Mouse (Mus musculus): ENCODE results near the gene Ipo4. TPM values are rescaled to one million over a fixed set of nuclear protein-coding genes. Genes with fewer than 3 reads are reported as not detected.

Ipo4 gene
- total RNA-seq (2023) = 65.4 TPM

DNA sequence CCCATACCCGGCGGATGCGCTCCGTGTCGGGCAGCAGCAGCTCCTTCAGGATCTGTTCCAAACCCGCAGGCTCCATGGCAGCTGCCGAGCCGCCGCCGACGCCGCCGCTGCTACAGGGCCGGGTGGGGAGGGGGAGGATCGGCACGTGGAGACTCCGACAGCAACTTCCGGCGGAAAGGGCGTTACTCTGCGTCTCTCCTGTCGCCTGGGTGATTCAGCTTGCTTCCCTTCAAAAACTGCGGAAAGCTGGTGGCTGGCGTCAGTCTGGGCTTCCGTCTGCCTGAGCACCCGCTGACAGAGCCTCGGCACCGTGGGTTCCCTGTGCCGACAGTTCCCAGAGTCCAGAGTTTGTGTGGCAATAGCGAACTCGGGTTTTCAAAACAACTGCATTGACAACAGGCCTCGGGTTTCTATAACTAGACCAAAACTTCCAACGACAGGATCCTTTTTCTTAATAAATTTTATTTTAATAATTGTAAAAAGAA, at the start of gene Ipo4:
Gene Ipo4 (minus strand): TSS at position 435 of the 485 bp plus-strand sequence.

DNA sequence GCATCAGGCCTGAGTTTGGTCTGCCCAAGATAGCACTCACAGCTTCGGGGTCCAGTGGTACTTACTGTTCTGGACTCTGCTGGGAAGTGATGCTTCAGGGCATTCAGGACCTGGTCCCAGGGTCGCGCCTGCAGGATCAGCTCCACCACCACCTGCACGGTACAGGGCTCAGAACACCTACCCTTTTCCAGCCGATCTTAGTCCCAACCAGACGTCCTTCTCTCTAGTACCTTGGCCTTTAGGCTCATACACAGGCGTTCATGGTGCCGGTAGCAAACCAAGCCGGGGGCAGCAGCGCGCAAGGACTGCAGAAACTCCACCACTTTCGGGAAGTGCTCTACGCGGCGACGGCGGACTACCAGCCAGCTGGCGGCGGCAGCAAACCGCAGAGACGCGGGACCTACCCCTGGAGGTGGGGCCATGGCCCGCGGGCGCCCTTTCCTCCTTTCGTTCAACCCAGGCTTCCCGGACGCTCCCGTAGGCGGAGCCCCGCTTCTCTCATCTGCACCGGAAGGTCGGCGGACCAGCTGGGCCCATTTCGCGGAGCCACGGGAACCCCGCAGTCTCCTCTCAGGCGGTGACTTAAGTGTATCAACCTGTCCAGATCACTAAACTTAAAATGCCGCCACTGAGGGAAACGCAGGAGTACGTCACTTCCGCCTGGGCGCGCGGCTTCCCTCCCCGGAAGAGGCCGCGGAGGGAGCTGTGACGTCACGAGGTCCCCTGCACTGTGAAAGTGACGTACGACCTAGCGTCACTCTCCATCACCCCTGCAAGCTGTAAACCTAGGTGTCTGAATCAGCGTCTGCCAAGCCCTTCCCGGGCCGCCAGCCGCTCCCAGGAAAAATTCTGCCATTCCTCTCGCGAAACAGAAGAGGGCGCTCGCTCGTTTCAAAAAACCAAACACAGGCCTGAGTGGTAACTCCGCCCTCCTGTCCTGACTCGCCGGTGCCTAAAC, 45.7 kb upstream of the Ipo4 start, which contains the start of gene Tinf2:
Gene Tinf2 (minus strand): TSS at position 661 of the 958 bp plus-strand sequence.

DNA sequence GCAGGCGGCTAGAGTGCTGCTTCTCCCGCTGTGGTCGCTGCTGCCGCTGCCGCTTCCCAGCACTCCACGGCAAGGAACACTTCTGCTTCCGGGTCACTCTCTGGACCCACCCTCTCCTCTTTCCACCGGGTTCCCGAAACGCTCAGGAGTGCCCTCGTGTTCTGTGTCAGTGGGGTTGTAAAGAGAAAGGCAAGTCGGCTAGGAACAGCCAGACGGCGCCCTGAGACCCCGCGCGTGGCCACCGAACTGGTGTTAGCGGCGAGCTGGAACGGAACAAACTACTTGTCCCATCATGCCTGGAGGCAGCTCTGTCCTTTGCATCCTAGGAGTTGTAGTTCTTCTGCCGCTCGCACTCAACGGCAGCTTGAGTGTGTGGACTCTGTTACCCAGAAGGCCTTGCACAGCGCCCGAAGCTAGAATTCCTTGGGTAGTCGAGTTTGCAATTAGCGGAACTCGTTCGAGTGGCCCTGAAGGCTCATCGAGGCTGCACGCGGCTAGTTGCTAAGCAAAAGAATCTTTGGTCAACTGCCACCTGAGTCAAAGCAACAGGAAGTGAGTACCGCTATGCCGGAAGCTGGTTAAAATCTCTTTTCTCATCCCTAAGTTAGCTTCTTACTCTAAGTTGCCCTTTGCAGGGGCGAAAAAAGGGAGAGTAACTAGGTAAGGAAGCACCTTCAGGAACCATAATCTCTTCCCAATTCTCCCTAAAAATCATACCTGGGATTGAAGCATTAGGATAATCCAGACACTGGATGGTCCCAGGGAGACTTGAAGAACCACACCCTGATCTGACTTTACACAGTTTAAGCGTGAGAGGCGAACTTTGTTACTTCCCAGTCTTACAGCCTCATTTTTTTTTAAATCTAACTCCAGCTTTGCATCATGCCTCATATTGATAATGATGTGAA, 36.3 kb upstream of the Ipo4 start, which contains the start of the genes Gmpr2 and Nedd8:
Gene Gmpr2 (plus strand): TSS at position 109 of the 908 bp plus-strand sequence.
Gene Nedd8 (minus strand): TSS at position 292 of the 908 bp plus-strand sequence.

DNA sequence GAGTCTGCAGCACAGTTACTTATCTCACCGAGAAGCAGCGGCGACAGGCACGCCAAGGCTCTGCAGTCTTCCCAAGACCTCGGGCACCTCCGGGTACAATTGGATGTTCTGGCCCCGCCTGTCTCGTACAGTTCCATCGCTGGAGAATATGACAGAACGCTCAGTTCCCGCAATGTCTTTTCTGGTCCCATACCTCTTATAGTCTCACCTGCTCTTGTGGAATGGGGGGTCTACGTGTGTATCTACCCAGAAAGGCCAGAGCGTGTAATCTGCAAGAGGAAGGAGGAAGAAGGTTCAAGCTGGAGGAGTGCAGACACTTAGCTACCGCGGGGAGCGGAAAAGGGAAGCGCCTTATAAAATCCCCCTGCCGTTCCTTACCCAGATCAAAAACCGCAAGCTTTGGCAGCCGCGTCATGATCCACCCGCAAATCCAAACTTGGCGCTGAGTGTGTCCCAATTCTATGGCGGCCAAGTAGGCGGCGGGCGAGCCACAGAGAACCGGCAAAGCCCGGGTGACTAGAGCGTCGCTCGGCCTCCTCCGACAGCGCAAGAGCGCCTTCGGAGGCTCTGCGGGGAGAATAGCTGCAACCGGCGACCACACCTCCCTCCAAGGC, 24.3 kb upstream of the Ipo4 start, which contains the start of gene Mdp1:
Gene Mdp1 (minus strand): TSS at position 549 of the 614 bp plus-strand sequence.

DNA sequence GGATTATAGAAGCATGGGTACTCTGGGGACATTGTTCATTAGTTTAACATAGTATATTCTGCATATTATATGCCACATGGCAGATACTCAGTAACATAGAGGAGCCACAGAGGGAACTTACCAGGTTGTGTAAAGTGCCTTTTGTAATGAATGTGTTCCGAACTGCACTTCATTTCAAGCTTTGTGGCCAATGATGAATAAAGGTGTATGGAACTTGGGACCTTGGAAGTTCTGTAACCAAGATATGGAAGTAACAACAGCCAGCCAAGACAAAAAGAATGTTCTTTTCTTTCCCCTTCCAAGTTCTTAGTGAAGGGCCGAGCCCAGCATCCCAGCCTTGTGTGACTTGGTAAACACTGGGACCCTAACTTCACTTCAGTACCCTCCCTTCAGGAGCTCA, 14.1 kb upstream of the Ipo4 start, which contains the start of gene Tssk4:
Gene Tssk4 (plus strand): TSS at position 301 of the 400 bp plus-strand sequence.

DNA sequence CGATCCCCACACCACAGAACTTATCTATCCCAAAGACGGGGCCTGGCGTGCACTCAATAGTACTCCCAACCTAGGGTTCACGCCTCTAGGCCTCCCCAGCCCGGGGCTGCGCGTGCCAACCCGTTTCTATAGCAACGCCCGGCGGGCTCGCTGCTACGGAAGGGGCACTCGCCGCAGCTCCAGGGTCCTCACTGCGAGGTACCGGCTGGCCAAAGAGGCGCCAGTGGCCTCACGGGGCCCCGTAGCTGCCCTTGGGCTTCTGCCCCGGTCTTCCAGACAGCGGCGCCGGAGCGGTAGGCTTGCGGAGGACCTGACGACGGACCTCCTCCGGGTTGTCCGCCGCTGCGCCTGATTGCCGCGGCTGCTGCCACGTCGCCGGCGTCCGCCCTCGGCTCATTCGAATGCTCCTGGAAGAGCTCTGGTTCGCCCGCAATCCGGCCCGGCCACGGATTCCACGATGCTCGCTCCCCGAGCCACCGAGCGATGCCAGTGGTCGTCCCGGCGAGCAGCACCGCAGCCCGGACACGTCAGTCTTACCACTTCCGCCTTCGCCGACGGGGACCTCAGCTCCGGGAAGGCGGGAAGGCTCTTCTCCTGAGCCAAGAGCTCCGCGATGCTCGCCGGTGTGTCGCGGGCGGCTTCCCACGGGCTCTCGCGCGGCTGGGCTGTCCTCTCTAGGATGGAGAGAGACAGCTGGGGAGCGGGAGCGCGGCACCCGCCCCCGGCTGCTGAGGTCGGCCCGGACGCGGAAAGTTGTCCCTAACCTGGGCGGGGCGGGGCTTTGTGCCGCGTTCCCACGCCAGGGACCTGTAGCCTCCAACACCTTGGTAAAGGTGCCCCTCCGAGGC, 7.5 kb upstream of the Ipo4 start, which contains the start of gene Tm9sf1:
Gene Tm9sf1 (minus strand): TSS at position 747 of the 848 bp plus-strand sequence.

DNA sequence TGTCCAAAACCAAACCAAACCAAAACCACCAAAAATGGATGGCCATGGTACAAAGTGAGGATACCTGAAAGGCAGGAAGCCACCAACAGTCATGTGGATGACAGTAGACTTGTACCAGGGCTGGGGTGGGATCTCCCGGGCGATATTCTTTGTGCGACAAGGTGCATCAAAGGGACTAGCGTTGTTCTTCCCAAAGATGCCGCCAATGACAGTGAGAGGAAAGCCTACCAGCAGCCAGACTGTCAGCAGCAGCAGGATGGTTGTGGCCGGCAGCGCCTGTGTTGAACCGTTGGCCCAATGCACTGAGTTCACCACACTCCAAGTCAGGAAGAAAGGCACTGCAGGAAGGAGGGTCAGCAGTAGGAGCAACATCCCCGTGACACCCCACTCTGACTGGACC, 2.0 kb upstream of the Ipo4 start, which contains the start of gene Gm49378:
Gene Gm49378 (minus strand): TSS at position 101 of the 400 bp plus-strand sequence.

DNA sequence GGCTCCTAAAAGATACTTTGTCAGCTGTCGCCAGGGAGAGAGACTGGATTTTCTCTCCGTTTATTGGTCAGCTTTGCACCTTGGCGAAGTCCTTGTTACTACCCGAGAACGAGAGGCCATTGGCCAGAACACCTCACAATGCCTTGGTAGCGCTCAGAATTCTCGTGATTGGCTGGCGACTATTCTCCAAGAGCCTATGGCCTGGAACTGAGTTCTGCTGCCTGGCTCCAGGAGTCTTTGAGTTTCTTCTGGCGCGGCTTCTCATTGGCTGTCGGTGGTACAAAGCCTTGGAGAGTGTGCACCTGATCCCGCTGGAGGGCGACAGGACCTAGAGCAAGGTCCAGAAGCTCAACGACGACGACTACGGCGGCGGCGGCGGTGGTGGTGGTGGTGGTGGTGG, 17.9 kb downstream of the Ipo4 start, which contains the start of gene Rec8:
Gene Rec8 (plus strand): TSS at position 216 of the 400 bp plus-strand sequence.

DNA sequence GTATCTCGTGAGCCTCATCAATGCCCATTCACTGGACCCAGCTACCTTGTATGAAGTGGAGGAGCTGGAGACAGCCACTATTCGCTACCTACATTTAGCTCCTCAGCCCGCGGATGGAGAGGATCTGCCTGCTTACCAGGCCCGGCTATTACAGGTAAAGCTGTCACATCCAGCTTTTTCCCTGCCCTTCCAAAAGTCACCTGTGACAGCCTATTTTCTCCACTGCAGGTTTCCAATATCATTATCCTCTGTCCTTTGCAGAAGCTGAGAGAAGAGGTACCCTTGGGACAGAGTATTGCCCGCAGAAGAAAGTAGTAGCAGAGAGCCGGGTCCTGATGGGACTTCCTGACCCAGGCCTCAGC, 32.5 kb downstream of the Ipo4 start, which contains the start of gene Irf9:
Gene Irf9 (plus strand): TSS at position 301 of the 362 bp plus-strand sequence.

DNA sequence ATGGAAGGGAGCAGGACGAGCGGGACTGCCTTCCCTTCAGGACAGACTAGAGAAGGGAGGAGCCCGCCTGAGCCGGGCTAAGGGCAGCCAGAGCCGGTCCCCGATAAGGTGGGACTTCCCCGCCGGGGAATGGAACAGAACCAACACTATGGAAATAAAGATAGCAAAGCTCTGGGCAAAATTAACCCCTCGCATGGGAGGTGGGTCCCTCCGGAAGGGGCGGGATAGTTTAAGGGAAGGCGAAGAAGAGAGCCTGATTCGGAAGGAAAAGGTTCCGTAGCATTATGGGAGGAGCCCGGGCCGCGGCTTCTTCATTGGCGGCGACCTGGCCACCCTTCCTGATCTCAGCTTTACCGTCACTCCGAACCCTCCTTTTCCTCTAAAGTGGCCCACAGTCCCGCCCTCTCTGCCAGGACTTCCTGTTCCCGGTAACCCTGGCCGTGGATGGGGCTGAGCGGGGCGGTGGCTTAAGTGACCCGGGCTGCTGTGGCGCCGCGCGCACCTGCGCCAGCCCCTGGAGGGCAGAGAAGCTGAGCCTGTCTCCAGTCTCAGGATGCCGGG, 44.3 kb downstream of the Ipo4 start, which contains the start of gene Rnf31:
Gene Rnf31 (plus strand): TSS at position 378 of the 561 bp plus-strand sequence.

DNA sequence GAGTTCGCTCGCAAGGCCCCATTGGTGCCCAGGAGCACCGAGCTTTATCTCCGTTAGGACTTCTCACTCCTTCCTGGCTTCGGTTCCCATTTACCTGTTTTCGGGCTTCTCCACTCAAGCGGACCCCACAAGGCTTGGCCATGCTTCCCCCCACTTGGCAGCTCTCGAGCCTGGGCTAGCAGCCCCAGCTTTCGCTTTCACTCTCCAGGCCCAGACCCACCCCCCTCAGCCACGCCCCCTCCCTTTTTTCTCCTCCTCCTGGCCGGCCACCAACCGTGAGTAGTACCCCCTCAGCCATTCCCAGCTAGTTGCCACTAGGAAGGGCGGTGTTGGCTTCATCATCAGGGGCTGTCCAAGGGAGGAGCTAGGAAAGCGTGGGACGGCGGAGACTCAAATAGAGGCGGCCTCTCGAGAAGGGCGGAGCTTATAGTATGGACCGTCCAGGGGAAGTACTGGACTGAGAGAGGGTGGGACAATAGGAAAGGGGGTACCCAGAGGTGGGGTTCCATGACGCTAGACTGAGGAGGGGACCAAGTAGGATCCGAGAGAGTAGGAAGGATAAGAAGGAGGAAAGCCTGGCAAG, 44.9 kb downstream of the Ipo4 start, which contains the start of gene Psme2:
Gene Psme2 (minus strand): TSS at position 366 of the 583 bp plus-strand sequence.

DNA sequence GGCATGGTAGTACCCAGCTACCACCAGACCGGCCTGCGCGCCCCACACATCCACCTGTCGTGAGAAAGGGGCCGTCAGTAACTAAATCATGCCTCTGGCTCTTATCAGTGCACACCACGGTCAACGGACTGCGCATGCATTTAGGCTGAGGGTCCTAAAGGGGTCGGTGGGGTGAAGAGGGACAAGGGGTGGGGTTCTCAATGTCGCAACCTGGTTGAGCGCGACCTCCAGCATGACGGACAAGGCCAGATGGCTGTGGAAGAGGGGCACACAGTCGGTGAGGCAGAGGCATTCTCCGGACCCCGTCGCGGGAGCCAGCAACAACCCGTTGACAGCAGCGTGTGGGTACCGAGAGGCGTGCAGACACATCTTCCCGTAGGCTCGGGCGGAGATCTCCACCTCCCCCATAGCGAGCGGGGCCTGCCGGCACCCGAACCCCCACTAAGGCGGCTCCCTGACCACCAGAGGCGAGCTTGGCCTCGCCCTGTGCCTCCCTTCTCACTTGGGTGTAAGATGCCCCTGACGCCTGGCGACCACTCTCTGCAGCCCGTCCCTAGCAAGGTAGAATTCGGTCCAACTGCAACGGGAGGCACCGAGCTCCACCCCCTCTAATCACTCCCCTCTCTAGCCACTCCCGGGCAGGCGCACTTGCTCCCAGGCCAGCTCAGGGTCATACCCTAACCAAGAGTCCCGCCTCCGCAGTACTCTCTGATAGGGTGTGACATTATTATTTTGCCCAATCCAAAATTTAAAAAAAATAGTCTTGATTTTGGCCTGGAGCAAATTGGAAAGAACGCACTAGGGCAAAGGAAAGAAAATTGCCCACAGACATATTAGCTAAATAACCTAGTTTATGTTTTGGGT, 50.8 kb downstream of the Ipo4 start, which contains the start of gene Emc9:
Gene Emc9 (minus strand): TSS at position 601 of the 864 bp plus-strand sequence.

DNA sequence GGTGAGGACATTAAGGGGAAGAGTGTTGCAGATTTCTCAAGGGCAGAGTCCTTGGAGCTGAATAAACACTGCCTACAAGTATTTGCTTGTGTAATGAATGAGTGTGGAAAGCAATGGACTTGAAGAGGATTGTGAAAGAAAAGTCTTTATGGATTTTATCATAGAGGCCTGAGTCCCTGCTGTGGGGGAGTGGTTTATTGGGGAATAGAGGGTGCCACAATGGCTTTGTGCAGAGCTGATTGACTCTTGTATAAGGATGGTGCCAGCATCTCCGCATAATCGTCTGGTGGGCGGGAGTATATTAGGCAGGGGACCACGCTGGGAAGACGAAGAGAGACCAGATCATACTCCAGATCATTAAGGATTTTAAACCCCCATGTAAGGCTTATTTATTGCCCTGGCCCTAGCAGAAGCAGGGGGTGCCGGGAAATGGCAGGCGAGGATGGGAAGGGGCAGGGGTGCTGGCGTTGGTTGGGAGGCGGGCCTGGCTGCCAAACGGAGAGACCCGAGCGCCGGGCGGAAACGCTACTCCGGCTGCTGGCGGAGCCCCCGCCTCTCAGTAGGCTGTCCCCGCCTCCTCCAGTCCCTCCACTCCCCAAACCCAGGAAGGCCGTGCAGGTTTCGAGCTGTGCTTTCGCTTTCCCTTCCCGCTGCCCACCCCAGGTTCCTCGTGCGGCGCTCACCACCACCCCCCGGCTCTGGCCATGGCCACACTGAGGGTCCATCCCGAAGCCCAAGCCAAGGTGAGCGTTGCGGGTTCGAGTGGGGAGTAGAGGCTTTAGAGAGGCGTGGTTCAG, 57.7 kb downstream of the Ipo4 start, which contains the start of gene Psme1:
Gene Psme1 (plus strand): TSS at position 253 of the 797 bp plus-strand sequence.

Other genes starting within 250 kb of the Ipo4 start
- 24.5 TPM for gene Dhrs4, start 157.2 kb downstream of the Ipo4 start, total RNA-seq (2023)
- 0.52 TPM for gene Carmil3, start 145.3 kb downstream of the Ipo4 start, total RNA-seq (2023)
- gene Cpne6, start 125.5 kb downstream of the Ipo4 start, total RNA-seq (2023) = not detected
- not detected for gene Nrl, start 111.0 kb downstream of the Ipo4 start, total RNA-seq (2023)
- 10.7 TPM for gene Pck2, start 95.7 kb downstream of the Ipo4 start, total RNA-seq (2023)
- gene Dcaf11, start 76.0 kb downstream of the Ipo4 start, total RNA-seq (2023) = 72.0 TPM
- 2.6 TPM for gene A730061H03Rik, start 75.6 kb downstream of the Ipo4 start, total RNA-seq (2023)
- gene Fitm1, start 60.3 kb downstream of the Ipo4 start, total RNA-seq (2023) = not detected
- 323 TPM for gene Psme1, start 57.8 kb downstream of the Ipo4 start, total RNA-seq (2023)
- 26.3 TPM for gene Emc9, start 50.7 kb downstream of the Ipo4 start, total RNA-seq (2023)
- 372 TPM for gene Psme2, start 44.8 kb downstream of the Ipo4 start, total RNA-seq (2023)
- 91.9 TPM for gene Rnf31, start 44.2 kb downstream of the Ipo4 start, total RNA-seq (2023)
- 90.0 TPM for gene Irf9, start 32.4 kb downstream of the Ipo4 start, total RNA-seq (2023)
- gene Rec8, start 17.9 kb downstream of the Ipo4 start, total RNA-seq (2023) = not detected
- gene Gm49378, start 1.9 kb upstream of the Ipo4 start, total RNA-seq (2023) = 4.2 TPM
- 40.1 TPM for gene Tm9sf1, start 7.8 kb upstream of the Ipo4 start, total RNA-seq (2023)
- 4.1 TPM for gene Tssk4, start 14.2 kb upstream of the Ipo4 start, total RNA-seq (2023)
- gene Mdp1, start 24.6 kb upstream of the Ipo4 start, total RNA-seq (2023) = 45.7 TPM
- 18.6 TPM for gene Gmpr2, start 36.0 kb upstream of the Ipo4 start, total RNA-seq (2023)
- 164 TPM for gene Nedd8, start 36.2 kb upstream of the Ipo4 start, total RNA-seq (2023)
- gene Tinf2, start 45.9 kb upstream of the Ipo4 start, total RNA-seq (2023) = 101 TPM
- gene Tgm1, start 78.0 kb upstream of the Ipo4 start, total RNA-seq (2023) = 0.95 TPM
- gene Rabggta, start 86.3 kb upstream of the Ipo4 start, total RNA-seq (2023) = 85.8 TPM
- gene Dhrs1, start 109.7 kb upstream of the Ipo4 start, total RNA-seq (2023) = 11.6 TPM
- gene Nop9, start 109.7 kb upstream of the Ipo4 start, total RNA-seq (2023) = 30.4 TPM
- gene Cideb, start 122.5 kb upstream of the Ipo4 start, total RNA-seq (2023) = not detected
- 0.18 TPM for gene Ltb4r2, start 125.5 kb upstream of the Ipo4 start, total RNA-seq (2023)
- 0.37 TPM for gene Ltb4r1, start 130.0 kb upstream of the Ipo4 start, total RNA-seq (2023)
- 0.52 TPM for gene Adcy4, start 148.1 kb upstream of the Ipo4 start, total RNA-seq (2023)
- 40.3 TPM for gene Ripk3, start 152.9 kb upstream of the Ipo4 start, total RNA-seq (2023)
- not detected for gene Nfatc4, start 187.2 kb upstream of the Ipo4 start, total RNA-seq (2023)
- 0.43 TPM for gene Nynrin, start 218.1 kb upstream of the Ipo4 start, total RNA-seq (2023)
- gene Cbln3, start 248.4 kb upstream of the Ipo4 start, total RNA-seq (2023) = not detected
- gene Khnyn, start 249.0 kb upstream of the Ipo4 start, total RNA-seq (2023) = 63.1 TPM

All from CD8-positive naive resting alpha-beta T cell, adult 57 days (primary cell).